Mouse (Mus musculus): ENCODE measurements around the gene Cln6. TPM values are rescaled to one million over a fixed set of nuclear protein-coding genes. Genes with fewer than 3 reads are reported as not detected.

The Cln6 gene
- total RNA-seq, 1 experiment from 2014 or later = 28.0 TPM

GRCm38 (mm10) chr9:62870728-62871127, 32.1 kb downstream of the Cln6 start:
- ATAC-seq (replicated peaks; ENCODE audit: low read depth, poor library complexity, severe bottlenecking) = no peak

GRCm38 (mm10) chr9:62876966-62877616, 38.5 kb downstream of the Cln6 start:
- ATAC-seq (replicated peaks; ENCODE audit: low read depth, poor library complexity, severe bottlenecking) = peak; percentile 76

- no peak for ATAC-seq (replicated peaks; ENCODE audit: low read depth, poor library complexity, severe bottlenecking)
Measured at GRCm38 (mm10) chr9:62877825-62878224, 39.2 kb downstream of the Cln6 start.

- no peak for ATAC-seq (replicated peaks; ENCODE audit: low read depth, poor library complexity, severe bottlenecking)
Measured at GRCm38 (mm10) chr9:62881871-62882270, 43.3 kb downstream of the Cln6 start.

- no peak for ATAC-seq (replicated peaks; ENCODE audit: low read depth, poor library complexity, severe bottlenecking)
Measured at GRCm38 (mm10) chr9:62894486-62894885, 55.9 kb downstream of the Cln6 start.

Other genes starting within 250 kb of the Cln6 start
- not detected in 2 replicates for gene Itga11, start 161.0 kb upstream of the Cln6 start, total RNA-seq (2017)
- 58.3 and 67.7 TPM in 2 replicates for gene Fem1b, start 26.9 kb upstream of the Cln6 start, total RNA-seq (2017)
- 9.4 TPM in 1 of 2 replicates, not detected in the other for gene Calml4, start 19.3 kb downstream of the Cln6 start, total RNA-seq (2017)
- 34.5 and 49.8 TPM in 2 replicates for gene Pias1, start 149.1 kb downstream of the Cln6 start, total RNA-seq (2017)